Mouse (Mus musculus) liver, postnatal 0 days (tissue): Measurements from ENCODE around the gene Zbtb32. TPM values are rescaled to one million over a fixed set of nuclear protein-coding genes. Genes with fewer than 3 reads are reported as not detected.

ENCODE experiments used
- ATAC-seq: fragments of 200-750 bp; cut with Nextera tagmentation; 2 replicates; pipeline ENCODE4 v1.8.0; 2017; ENCODE audit warnings: mild to moderate bottlenecking, moderate library complexity
- DNase-seq: peaks from one replicate; pipeline ENCODE4 v3.0.0-alpha.2; 2016
- H3K27ac ChIP-seq: fragments of 300-500 bp; sonication (generic); 2 replicates; pipeline ENCODE4 v1.5.1; 2014; ENCODE audit warnings: antibody characterized with exemption, moderate library complexity, mild to moderate bottlenecking, low read depth
- H3K27me3 ChIP-seq: fragments of 300-500 bp; sonication (generic); 2 replicates; pipeline ENCODE4 v1.6.1; 2014; ENCODE audit warnings: low read length, control low read depth, mixed read lengths; ENCODE audit not compliant: insufficient read depth
- H3K36me3 ChIP-seq: fragments of 300-500 bp; sonication (generic); replicated peaks from 2 replicates; pipeline ENCODE4 v1.6.1; 2014; ENCODE audit warnings: mild to moderate bottlenecking, control low read depth, low read length, moderate library complexity, mixed read lengths; ENCODE audit not compliant: insufficient read depth
- H3K4me1 ChIP-seq: fragments of 300-500 bp; sonication (generic); 2 replicates; pipeline ENCODE4 v1.6.1; 2014; ENCODE audit warnings: antibody characterized with exemption, mild to moderate bottlenecking, control low read depth; ENCODE audit not compliant: insufficient read depth
- H3K4me2 ChIP-seq: fragments of 300-500 bp; sonication (generic); 2 replicates; pipeline ENCODE4 v1.6.1; 2014; ENCODE audit warnings: low read depth, mild to moderate bottlenecking, low read length, moderate library complexity, mixed read lengths
- H3K4me3 ChIP-seq: fragments of 300-500 bp; sonication (generic); 2 replicates; pipeline ENCODE4 v1.5.1; 2014; ENCODE audit warnings: low read depth, low read length
- H3K9ac ChIP-seq: fragments of 300-500 bp; sonication (generic); replicated peaks from 2 replicates; pipeline ENCODE4 v1.6.1; 2014; ENCODE audit warnings: mild to moderate bottlenecking, moderate library complexity
- H3K9me3 ChIP-seq: fragments of 300-500 bp; sonication (generic); 2 replicates; pipeline ENCODE4 v1.6.1; 2016; ENCODE audit warnings: mild to moderate bottlenecking, control low read depth, low read length, mixed read lengths
- CTCF ChIP-seq: sonication (generic); IDR thresholded peaks from 2 replicates; pipeline ENCODE4 v1.5.1; 2016; ENCODE audit warnings: antibody characterized with exemption, low read depth
- EP300 ChIP-seq: IDR thresholded peaks from 2 replicates; pipeline ENCODE4 v1.6.1; 2016; ENCODE audit warnings: antibody characterized with exemption, low read depth, mild to moderate bottlenecking
- WGBS: fragments of 180-500 bp; shearing (Covaris S2); extraction: QIAGEN DNeasy Blood & Tissue Kit; methylation state at CpG from one replicate; pipeline ENCODE4 v1.1.7; 2014; ENCODE audit not compliant: insufficient replicate concordance; 5-methylcytosine and 5-hydroxymethylcytosine counted together
- polyA plus RNA-seq: library from polyadenylated mRNA; unstranded; fragments of >200 nt; fragmentation: Nextera tagmentation; extraction: Ambion mirVana; gene quantifications from 2 replicates; pipeline ENCODE4 v1.2.1, GENCODE M21; 2015

The Zbtb32 gene
- polyA plus RNA-seq, 1 experiment from 2014 or later: 1.2 TPM

DNA sequence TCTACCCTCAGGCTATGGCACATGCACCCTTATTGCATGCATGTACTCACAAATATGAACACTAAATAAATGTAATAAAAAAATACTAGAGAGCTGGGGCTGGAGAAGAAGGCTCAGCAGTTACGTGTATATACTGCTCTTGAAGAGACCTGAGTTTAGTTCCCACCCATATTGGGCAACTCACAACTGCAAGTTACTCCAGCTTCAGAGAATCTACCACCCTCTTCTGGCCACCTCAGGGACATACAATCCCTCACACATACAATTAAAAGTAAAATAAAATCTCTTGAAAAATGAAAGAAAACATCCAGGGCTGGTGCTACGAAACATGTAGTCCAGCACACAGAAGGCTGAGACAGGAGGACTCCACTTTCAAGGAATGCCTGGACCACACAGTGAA, 15.7 kb upstream of the Zbtb32 start:
- no peak overlapping the region for H3K27ac ChIP-seq
- TF ChIP-seq CTCF (peak; percentile 54), EP300 (no peak)
- ATAC-seq (peak; percentile 44), DNase-seq (no peak)
- no peak overlapping the region for H3K4me2 ChIP-seq
- no peaks in the 10 kb centered on the region for H3K27me3 ChIP-seq
- H3K9me3 ChIP-seq: no peaks in the 10 kb centered on the region
- no peak overlapping the region for H3K4me3 ChIP-seq
- WGBS: 43% methylated on average over 2 of the region's 2 CpGs
- H3K9ac ChIP-seq: no peak overlapping the region
- H3K4me1 ChIP-seq: 0 out of 2 replicates have a peak, but pooled peaks cover 2% of the 10 kb centered on the region
- peaks cover 28% of the 10 kb centered on the region for H3K36me3 ChIP-seq

DNA sequence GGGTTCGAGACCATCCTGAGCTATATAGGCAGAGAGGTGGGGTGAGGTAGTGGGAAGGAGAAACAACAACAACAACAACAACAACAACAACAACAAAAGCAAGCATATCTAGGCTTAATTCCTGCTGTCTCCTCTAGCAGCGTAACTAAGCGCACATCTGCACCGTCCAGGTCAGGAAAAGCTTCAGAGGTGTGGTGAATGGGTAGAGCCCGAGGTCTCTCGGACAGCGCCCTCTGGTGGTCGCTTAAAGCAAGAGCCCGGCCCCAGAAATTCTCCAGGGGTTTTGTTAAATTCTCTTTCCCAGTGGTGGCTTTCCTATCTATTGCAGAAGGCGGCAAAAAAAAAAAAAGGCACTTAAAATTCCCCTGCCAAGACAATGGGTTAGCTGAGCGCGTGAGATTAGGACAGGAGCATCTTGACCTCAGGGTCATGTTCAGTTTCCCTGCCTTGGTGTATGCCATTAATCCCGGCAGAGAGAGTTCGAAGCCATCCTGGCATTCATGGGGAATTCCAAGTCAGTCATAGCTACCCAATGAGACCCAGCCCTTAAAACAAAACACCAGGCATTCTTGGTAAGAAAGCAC, 14.9 kb upstream of the Zbtb32 start:
- peak; percentile 58; the same call in 1 of the 2 replicates for ATAC-seq
- 18% methylated on average over 14 of the region's 14 CpGs for WGBS
- Histone ChIP-seq H3K4me2 (no peak overlapping the region), H3K4me1 (0 out of 2 replicates have a peak, but pooled peaks cover 2% of the 10 kb centered on the region), H3K9ac (no peak overlapping the region), H3K36me3 (peaks cover 20% of the 10 kb centered on the region), H3K9me3 (no peaks in the 10 kb centered on the region), H3K27ac (no peak overlapping the region), H3K27me3 (no peaks in the 10 kb centered on the region), H3K4me3 (no peak overlapping the region)
- DNase-seq: peak; percentile 79
- TF ChIP-seq EP300 (no peak), CTCF (peak; percentile 73)

DNA sequence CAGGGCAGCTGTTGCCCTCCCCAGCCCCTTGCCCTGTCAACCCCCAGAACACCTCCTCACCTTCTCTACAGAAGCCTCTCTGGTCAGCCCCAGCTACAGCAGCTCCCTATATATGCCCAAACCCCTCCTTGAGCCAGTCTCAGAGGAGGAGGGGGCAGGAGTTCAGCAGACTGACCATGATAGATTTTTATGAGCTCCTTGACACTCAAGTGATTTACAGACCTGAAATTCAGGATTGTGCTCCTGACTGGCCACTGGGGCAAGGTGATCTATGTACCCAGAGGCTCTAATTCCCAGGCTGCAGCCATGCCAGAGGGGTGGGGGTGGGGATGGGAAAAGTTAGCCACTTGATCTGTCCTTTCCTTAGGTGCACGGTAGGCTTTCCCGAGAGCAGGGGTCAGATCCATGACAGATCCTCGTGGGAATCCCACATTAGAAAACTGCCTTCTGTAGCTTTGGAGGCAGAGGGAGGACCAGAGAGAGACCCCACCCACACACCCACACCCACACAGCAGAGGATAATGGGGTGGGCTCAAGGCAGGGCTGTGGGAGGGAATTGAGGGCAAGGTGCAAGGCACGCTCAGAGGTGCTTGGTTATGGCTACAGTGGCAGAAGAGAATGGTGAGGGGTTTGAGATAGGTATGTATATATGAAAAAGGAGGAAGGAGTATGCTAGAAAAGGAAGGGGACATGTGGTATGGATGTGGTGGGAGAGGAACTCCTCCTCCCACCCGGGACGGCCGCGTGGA, 14.1 kb upstream of the Zbtb32 start, which contains the start of gene Upk1a:
Gene Upk1a (minus strand): TSS at position 194 of the 749 bp plus-strand sequence.
- 73% methylated on average over 8 of the region's 8 CpGs for WGBS
- 0 out of 2 replicates have a peak, but pooled peaks cover 2% of the 10 kb centered on the region for H3K4me1 ChIP-seq
- no peak for DNase-seq
- peaks cover 13% of the 10 kb centered on the region for H3K36me3 ChIP-seq
- H3K4me3 ChIP-seq: no peak within 1 kb of the TSS
- no peak for ATAC-seq
- H3K27ac ChIP-seq: no peak within 1 kb of the TSS
- no peak for TF ChIP-seq EP300
- TF ChIP-seq CTCF: no peak
- H3K4me2 ChIP-seq: no peak within 1 kb of the TSS
- no peaks in the 10 kb centered on the region for H3K27me3 ChIP-seq
- H3K9ac ChIP-seq: no peak within 1 kb of the TSS
- no peaks in the 10 kb centered on the region for H3K9me3 ChIP-seq

DNA sequence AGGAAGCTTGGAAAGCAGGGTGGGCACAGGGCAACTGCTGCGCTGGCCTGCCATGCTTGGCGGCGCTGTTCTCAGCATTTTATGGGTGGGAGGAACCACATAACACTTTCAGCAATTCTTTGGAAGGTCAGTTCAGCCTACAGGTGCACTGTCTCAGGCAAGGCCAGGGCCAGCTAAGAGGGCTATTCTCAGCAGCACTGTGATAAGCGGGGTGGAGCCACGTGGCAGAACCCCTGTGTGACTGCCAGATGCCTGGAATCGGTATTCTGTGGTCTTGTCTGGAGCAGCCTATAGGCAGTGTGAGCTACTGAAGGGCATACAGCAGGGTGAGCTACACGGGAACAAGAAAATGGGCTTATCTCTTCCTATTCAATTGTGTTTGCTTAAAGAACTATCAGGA, 11.3 kb upstream of the Zbtb32 start:
- 47% methylated on average over 7 of the region's 7 CpGs for WGBS

DNA sequence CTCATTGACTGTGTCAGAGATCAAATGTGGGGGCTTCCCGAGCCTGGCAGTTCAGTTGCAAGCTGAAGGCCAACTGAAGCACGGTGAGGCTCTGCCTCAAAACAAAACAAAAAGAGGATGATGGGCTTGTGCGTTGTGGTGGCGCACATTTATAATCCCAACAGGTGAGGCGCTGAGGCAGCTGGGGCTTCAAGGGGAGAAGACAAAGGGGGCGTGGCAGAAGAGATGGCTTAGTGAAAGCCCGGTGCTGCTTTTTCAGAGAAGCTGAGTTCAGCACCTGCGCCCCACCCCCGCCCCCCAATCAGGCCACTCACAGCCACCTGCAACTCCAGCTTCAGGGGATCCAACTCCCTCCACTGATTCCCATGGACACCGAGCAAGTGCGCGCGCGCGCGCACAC, 9.8 kb upstream of the Zbtb32 start:
- H3K4me2 ChIP-seq: no peak overlapping the region
- no peaks in the 10 kb centered on the region for H3K9me3 ChIP-seq
- TF ChIP-seq EP300 (no peak), CTCF (no peak)
- no peaks in the 10 kb centered on the region for H3K36me3 ChIP-seq
- DNase-seq (no peak), ATAC-seq (no peak)
- no peaks in the 10 kb centered on the region for H3K27me3 ChIP-seq
- no peaks in the 10 kb centered on the region for H3K4me1 ChIP-seq
- 56% methylated on average over 16 of the region's 16 CpGs for WGBS
- no peak overlapping the region for H3K4me3 ChIP-seq
- no peak overlapping the region for H3K9ac ChIP-seq
- no peak overlapping the region for H3K27ac ChIP-seq

More for the DNA sequence above, 11.3 kb upstream of the Zbtb32 start:
- H3K4me2 ChIP-seq: no peak overlapping the region
- H3K27me3 ChIP-seq: no peaks in the 10 kb centered on the region
- DNase-seq (no peak), ATAC-seq (no peak)
- no peak overlapping the region for H3K27ac ChIP-seq
- TF ChIP-seq CTCF (0 out of 2 replicates have a peak, but pooled peaks have one; percentile 3), EP300 (no peak)
- 0 out of 2 replicates have a peak, but pooled peaks cover 2% of the 10 kb centered on the region for H3K4me1 ChIP-seq
- H3K36me3 ChIP-seq: no peaks in the 10 kb centered on the region
- H3K9me3 ChIP-seq: no peaks in the 10 kb centered on the region
- H3K9ac ChIP-seq: no peak overlapping the region
- no peak overlapping the region for H3K4me3 ChIP-seq

DNA sequence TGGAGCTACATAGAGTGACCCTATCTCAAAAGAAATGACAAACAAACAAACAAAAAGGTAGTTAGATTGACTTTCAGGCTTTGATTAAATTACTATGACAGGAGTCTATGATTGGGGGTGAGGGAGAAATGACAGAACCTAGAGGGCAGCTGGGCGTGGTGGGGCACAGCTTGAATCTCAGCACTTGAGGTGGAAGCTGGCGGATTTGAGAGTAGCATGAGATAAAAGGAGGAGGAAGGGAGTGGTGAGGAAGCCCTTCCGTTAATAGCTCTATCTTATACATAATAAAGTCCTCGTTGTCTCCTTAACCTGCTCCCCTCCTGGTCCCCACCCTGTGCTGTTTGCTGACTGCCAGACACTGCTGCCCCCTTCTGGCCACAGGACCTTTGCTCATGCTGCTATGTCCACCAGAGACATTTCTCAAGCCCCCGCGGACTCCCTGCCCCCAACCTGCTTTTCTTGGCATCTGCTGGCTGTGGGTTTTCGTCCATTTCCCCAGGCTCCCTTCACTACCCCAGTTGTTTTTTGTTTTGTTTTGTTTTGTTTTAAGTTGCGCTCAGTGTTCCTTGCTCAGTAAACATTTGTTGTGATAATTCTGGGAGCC, 9.1 kb upstream of the Zbtb32 start:
- H3K4me1 ChIP-seq: no peaks in the 10 kb centered on the region
- no peak overlapping the region for H3K9ac ChIP-seq
- TF ChIP-seq EP300 (no peak), CTCF (peak; percentile 82)
- H3K27ac ChIP-seq: no peak overlapping the region
- no peaks in the 10 kb centered on the region for H3K36me3 ChIP-seq
- ATAC-seq: peak; percentile 49; the same call in 1 of the 2 replicates
- WGBS: 20% methylated on average over 8 of the region's 8 CpGs
- H3K4me3 ChIP-seq: no peak overlapping the region
- H3K4me2 ChIP-seq: no peak overlapping the region
- no peaks in the 10 kb centered on the region for H3K27me3 ChIP-seq
- DNase-seq: peak; percentile 77
- H3K9me3 ChIP-seq: no peaks in the 10 kb centered on the region
